Mouse (Mus musculus) small intestine, adult 2 months (tissue): ENCODE measurements around the gene Jade3.

Experiments
- CTCF ChIP-seq: fragments of 200-500 bp; IDR thresholded peaks from 2 replicates; pipeline ENCODE4 v1.5.1; 2012; ENCODE audit warnings: low read depth, mild to moderate bottlenecking, control low read depth, inconsistent platforms, low read length, moderate library complexity, mixed read lengths; ENCODE audit not compliant: insufficient replicate concordance, insufficient read length; ENCODE audit errors: extremely low read depth
- POLR2A ChIP-seq: fragments of 200-500 bp; IDR thresholded peaks from 2 replicates; pipeline ENCODE4 v1.6.1; 2012; ENCODE audit warnings: low read depth, mild to moderate bottlenecking, control low read depth, inconsistent platforms, low read length, moderate library complexity

GRCm38 (mm10) chrX:20497682-20498081, 72.2 kb downstream of the Jade3 start:
- TF ChIP-seq CTCF (no peak), POLR2A (no peak)
